Mouse (Mus musculus): ENCODE results near the gene Edil3. TPM values are rescaled to one million over a fixed set of nuclear protein-coding genes. Genes with fewer than 3 reads are reported as not detected.

Edil3 gene
- polyA plus RNA-seq, 1 experiment from 2014 or later, result 5.8 TPM

GRCm38 (mm10) chr13:89076212-89076611, 254.9 kb downstream of the Edil3 start:
- 95% methylated on average over 1 of the region's 1 CpGs for WGBS
- no peak for ATAC-seq (ENCODE audit: insufficient number of reproducible peaks, insufficient read depth, low FRiP score, low read depth)
- H3K9ac ChIP-seq (ENCODE audit: low read length), result no peak overlapping the region
- H3K9me3 ChIP-seq (ENCODE audit: control insufficient read depth, low read length), result no peaks in the 10 kb centered on the region
- no peaks in the 10 kb centered on the region for H3K4me1 ChIP-seq (ENCODE audit: control insufficient read depth in 2 of 2, insufficient read depth in 2 of 2, low read length in 2 of 2)
- no peaks in the 10 kb centered on the region for H3K27me3 ChIP-seq (ENCODE audit: control insufficient read depth, insufficient read depth, low read length)
- H3K4me3 ChIP-seq (ENCODE audit: control insufficient read depth in 1 of 2, insufficient read depth in 1 of 2, low read depth in 1 of 2, low read length in 2 of 2), result no peak overlapping the region
- no peaks in the 10 kb centered on the region for H3K36me3 ChIP-seq (ENCODE audit: control insufficient read depth, insufficient read depth, low read length)
- H3K27ac ChIP-seq (replicated peaks in 1 of 2; ENCODE audit: control insufficient read depth in 1 of 2, insufficient read depth in 1 of 2, low read depth in 2 of 2, low read length in 2 of 2), result no peak overlapping the region
- H3K4me2 ChIP-seq (ENCODE audit: low read length), result no peak overlapping the region

GRCm38 (mm10) chr13:89105889-89106288, 284.6 kb downstream of the Edil3 start:
- H3K4me3 ChIP-seq (ENCODE audit: control insufficient read depth in 1 of 2, insufficient read depth in 1 of 2, low read depth in 1 of 2, low read length in 2 of 2), result no peak overlapping the region
- no peak overlapping the region for H3K9ac ChIP-seq (ENCODE audit: low read length)
- H3K4me1 ChIP-seq (ENCODE audit: control insufficient read depth in 2 of 2, insufficient read depth in 2 of 2, low read length in 2 of 2), result no peaks in the 10 kb centered on the region
- 62% methylated on average over 1 of the region's 1 CpGs for WGBS
- H3K9me3 ChIP-seq (ENCODE audit: control insufficient read depth, low read length), result no peaks in the 10 kb centered on the region; the same call in 1 of the 2 replicates
- H3K36me3 ChIP-seq (ENCODE audit: control insufficient read depth, insufficient read depth, low read length), result no peaks in the 10 kb centered on the region
- no peak for ATAC-seq (ENCODE audit: insufficient number of reproducible peaks, insufficient read depth, low FRiP score, low read depth)
- H3K27me3 ChIP-seq (ENCODE audit: control insufficient read depth, insufficient read depth, low read length), result no peaks in the 10 kb centered on the region
- no peak overlapping the region for H3K4me2 ChIP-seq (ENCODE audit: low read length)
- no peak overlapping the region for H3K27ac ChIP-seq (replicated peaks in 1 of 2; ENCODE audit: control insufficient read depth in 1 of 2, insufficient read depth in 1 of 2, low read depth in 2 of 2, low read length in 2 of 2)

- H3K27ac ChIP-seq (replicated peaks in 1 of 2; ENCODE audit: control insufficient read depth in 1 of 2, insufficient read depth in 1 of 2, low read depth in 2 of 2, low read length in 2 of 2), result no peak overlapping the region
- WGBS, result 54% methylated on average over 2 of the region's 2 CpGs
- ATAC-seq (ENCODE audit: insufficient number of reproducible peaks, insufficient read depth, low FRiP score, low read depth), result no peak
Observed at GRCm38 (mm10) chr13:89117551-89117950, 296.3 kb downstream of the Edil3 start.

GRCm38 (mm10) chr13:89119809-89120208, 298.5 kb downstream of the Edil3 start:
- Histone ChIP-seq H3K36me3 (ENCODE audit: control insufficient read depth, insufficient read depth, low read length) (no peaks in the 10 kb centered on the region), H3K9me3 (ENCODE audit: control insufficient read depth, low read length) (no peaks in the 10 kb centered on the region), H3K4me2 (ENCODE audit: low read length) (no peak overlapping the region), H3K27ac (replicated peaks in 1 of 2; ENCODE audit: control insufficient read depth in 1 of 2, insufficient read depth in 1 of 2, low read depth in 2 of 2, low read length in 2 of 2) (no peak overlapping the region), H3K9ac (ENCODE audit: low read length) (no peak overlapping the region), H3K4me3 (ENCODE audit: control insufficient read depth in 1 of 2, insufficient read depth in 1 of 2, low read depth in 1 of 2, low read length in 2 of 2) (no peak overlapping the region), H3K27me3 (ENCODE audit: control insufficient read depth, insufficient read depth, low read length) (no peaks in the 10 kb centered on the region), H3K4me1 (ENCODE audit: control insufficient read depth in 2 of 2, insufficient read depth in 2 of 2, low read length in 2 of 2) (no peaks in the 10 kb centered on the region)
- no peak for ATAC-seq (ENCODE audit: insufficient number of reproducible peaks, insufficient read depth, low FRiP score, low read depth)
- WGBS, result 76% methylated on average over 8 of the region's 8 CpGs

More at GRCm38 (mm10) chr13:89117551-89117950, 296.3 kb downstream of the Edil3 start:
- no peak overlapping the region for H3K4me3 ChIP-seq (ENCODE audit: control insufficient read depth in 1 of 2, insufficient read depth in 1 of 2, low read depth in 1 of 2, low read length in 2 of 2)
- H3K4me2 ChIP-seq (ENCODE audit: low read length), result no peak overlapping the region
- H3K36me3 ChIP-seq (ENCODE audit: control insufficient read depth, insufficient read depth, low read length), result no peaks in the 10 kb centered on the region
- no peaks in the 10 kb centered on the region for H3K9me3 ChIP-seq (ENCODE audit: control insufficient read depth, low read length)
- no peaks in the 10 kb centered on the region for H3K27me3 ChIP-seq (ENCODE audit: control insufficient read depth, insufficient read depth, low read length)
- no peaks in the 10 kb centered on the region for H3K4me1 ChIP-seq (ENCODE audit: control insufficient read depth in 2 of 2, insufficient read depth in 2 of 2, low read length in 2 of 2)
- no peak overlapping the region for H3K9ac ChIP-seq (ENCODE audit: low read length)

GRCm38 (mm10) chr13:89122511-89123253, 301.4 kb downstream of the Edil3 start:
- Histone ChIP-seq H3K4me1 (ENCODE audit: control insufficient read depth in 2 of 2, insufficient read depth in 2 of 2, low read length in 2 of 2) (no peaks in the 10 kb centered on the region), H3K27me3 (ENCODE audit: control insufficient read depth, insufficient read depth, low read length) (no peaks in the 10 kb centered on the region), H3K36me3 (ENCODE audit: control insufficient read depth, insufficient read depth, low read length) (no peaks in the 10 kb centered on the region), H3K9ac (ENCODE audit: low read length) (no peak overlapping the region), H3K4me3 (ENCODE audit: control insufficient read depth in 1 of 2, insufficient read depth in 1 of 2, low read depth in 1 of 2, low read length in 2 of 2) (no peak overlapping the region), H3K4me2 (ENCODE audit: low read length) (no peak overlapping the region), H3K9me3 (ENCODE audit: control insufficient read depth, low read length) (no peaks in the 10 kb centered on the region), H3K27ac (replicated peaks in 1 of 2; ENCODE audit: control insufficient read depth in 1 of 2, insufficient read depth in 1 of 2, low read depth in 2 of 2, low read length in 2 of 2) (no peak overlapping the region)
- ATAC-seq (ENCODE audit: insufficient number of reproducible peaks, insufficient read depth, low FRiP score, low read depth), result no peak
- 36% methylated on average over 6 of the region's 6 CpGs for WGBS

GRCm38 (mm10) chr13:89123396-89123795, 302.1 kb downstream of the Edil3 start:
- Histone ChIP-seq H3K9me3 (ENCODE audit: control insufficient read depth, low read length) (no peaks in the 10 kb centered on the region), H3K27me3 (ENCODE audit: control insufficient read depth, insufficient read depth, low read length) (no peaks in the 10 kb centered on the region), H3K9ac (ENCODE audit: low read length) (no peak overlapping the region), H3K36me3 (ENCODE audit: control insufficient read depth, insufficient read depth, low read length) (no peaks in the 10 kb centered on the region), H3K4me2 (ENCODE audit: low read length) (no peak overlapping the region), H3K27ac (replicated peaks in 1 of 2; ENCODE audit: control insufficient read depth in 1 of 2, insufficient read depth in 1 of 2, low read depth in 2 of 2, low read length in 2 of 2) (no peak overlapping the region), H3K4me1 (ENCODE audit: control insufficient read depth in 2 of 2, insufficient read depth in 2 of 2, low read length in 2 of 2) (no peaks in the 10 kb centered on the region), H3K4me3 (ENCODE audit: control insufficient read depth in 1 of 2, insufficient read depth in 1 of 2, low read depth in 1 of 2, low read length in 2 of 2) (no peak overlapping the region)
- no peak for ATAC-seq (ENCODE audit: insufficient number of reproducible peaks, insufficient read depth, low FRiP score, low read depth)
- WGBS, result 91% methylated on average over 5 of the region's 5 CpGs

- Histone ChIP-seq H3K27ac (replicated peaks in 1 of 2; ENCODE audit: control insufficient read depth in 1 of 2, insufficient read depth in 1 of 2, low read depth in 2 of 2, low read length in 2 of 2) (no peak overlapping the region), H3K4me1 (ENCODE audit: control insufficient read depth in 2 of 2, insufficient read depth in 2 of 2, low read length in 2 of 2) (no peaks in the 10 kb centered on the region), H3K4me2 (ENCODE audit: low read length) (no peak overlapping the region), H3K27me3 (ENCODE audit: control insufficient read depth, insufficient read depth, low read length) (no peaks in the 10 kb centered on the region), H3K36me3 (ENCODE audit: control insufficient read depth, insufficient read depth, low read length) (no peaks in the 10 kb centered on the region), H3K9me3 (ENCODE audit: control insufficient read depth, low read length) (no peaks in the 10 kb centered on the region), H3K4me3 (ENCODE audit: control insufficient read depth in 1 of 2, insufficient read depth in 1 of 2, low read depth in 1 of 2, low read length in 2 of 2) (no peak overlapping the region), H3K9ac (ENCODE audit: low read length) (no peak overlapping the region)
- 26% methylated on average over 4 of the region's 4 CpGs for WGBS
- no peak for ATAC-seq (ENCODE audit: insufficient number of reproducible peaks, insufficient read depth, low FRiP score, low read depth)
Observed at GRCm38 (mm10) chr13:89146056-89146547, 324.8 kb downstream of the Edil3 start.

- ATAC-seq (ENCODE audit: insufficient number of reproducible peaks, insufficient read depth, low FRiP score, low read depth), result no peak
- Histone ChIP-seq H3K9me3 (ENCODE audit: control insufficient read depth, low read length) (no peaks in the 10 kb centered on the region), H3K9ac (ENCODE audit: low read length) (no peak overlapping the region), H3K36me3 (ENCODE audit: control insufficient read depth, insufficient read depth, low read length) (no peaks in the 10 kb centered on the region), H3K4me3 (ENCODE audit: control insufficient read depth in 1 of 2, insufficient read depth in 1 of 2, low read depth in 1 of 2, low read length in 2 of 2) (no peak overlapping the region), H3K27me3 (ENCODE audit: control insufficient read depth, insufficient read depth, low read length) (no peaks in the 10 kb centered on the region), H3K4me2 (ENCODE audit: low read length) (no peak overlapping the region), H3K4me1 (ENCODE audit: control insufficient read depth in 2 of 2, insufficient read depth in 2 of 2, low read length in 2 of 2) (no peaks in the 10 kb centered on the region), H3K27ac (replicated peaks in 1 of 2; ENCODE audit: control insufficient read depth in 1 of 2, insufficient read depth in 1 of 2, low read depth in 2 of 2, low read length in 2 of 2) (no peak overlapping the region)
- 83% methylated on average over 3 of the region's 3 CpGs for WGBS
Observed at GRCm38 (mm10) chr13:89151878-89152277, 330.6 kb downstream of the Edil3 start.
